Mouse (Mus musculus) forebrain, embryonic 14.5 days (tissue): ENCODE measurements at regions not wholly inside any gene's neighbourhood (a gene's known extent, or its start where the extent isn't known, plus 50 kb on each side); places are given as distances from the start of the nearest gene placed in this dataset.
A peak's percentile ranks its signal among the peaks of the same experiment; 100 is the strongest.

Experiments used
- ATAC-seq: fragments of 200-750 bp; cut with Nextera tagmentation; 2 replicates; pipeline ENCODE4 v1.8.0; 2017; ENCODE audit warnings: mild to moderate bottlenecking, moderate library complexity
- DNase-seq: peaks from one replicate; pipeline ENCODE4 v3.0.0-alpha.2; 2015; ENCODE audit warnings: low spot score
- H3K27ac ChIP-seq: fragments of 300-500 bp; sonication (generic); 2 replicates; pipeline ENCODE4 v1.5.1; 2014; ENCODE audit warnings: low read depth, mild to moderate bottlenecking, control low read depth, low read length, moderate library complexity
- H3K27me3 ChIP-seq: fragments of 300-500 bp; sonication (generic); replicated peaks from 2 replicates; pipeline ENCODE4 v1.6.1; 2014; ENCODE audit warnings: low read length, control low read depth, mixed read lengths; ENCODE audit not compliant: control insufficient read depth, insufficient read depth
- H3K36me3 ChIP-seq: fragments of 300-500 bp; sonication (generic); 2 replicates; pipeline ENCODE4 v1.6.1; 2014; ENCODE audit warnings: low read length, control low read depth; ENCODE audit not compliant: control insufficient read depth, insufficient read depth
- H3K4me1 ChIP-seq: fragments of 300-500 bp; sonication (generic); 2 replicates; pipeline ENCODE4 v1.6.1; 2014; ENCODE audit warnings: antibody characterized with exemption, low read length, control low read depth; ENCODE audit not compliant: control insufficient read depth, insufficient read depth
- H3K4me2 ChIP-seq: fragments of 300-500 bp; sonication (generic); 2 replicates; pipeline ENCODE4 v1.6.1; 2014; ENCODE audit warnings: mild to moderate bottlenecking, control low read depth, low read length
- H3K4me3 ChIP-seq: fragments of 300-500 bp; sonication (generic); 2 replicates; pipeline ENCODE4 v1.5.1; 2014; ENCODE audit warnings: low read depth, low read length, control low read depth
- H3K9ac ChIP-seq: fragments of 300-500 bp; sonication (generic); 2 replicates; pipeline ENCODE4 v1.6.1; 2014; ENCODE audit warnings: mild to moderate bottlenecking, low read length, control low read depth, moderate library complexity
- H3K9me3 ChIP-seq: fragments of 300-500 bp; sonication (generic); replicated peaks from 2 replicates; pipeline ENCODE4 v1.6.1; 2016; ENCODE audit warnings: low read length, control low read depth, mixed read lengths; ENCODE audit not compliant: control insufficient read depth
- WGBS: fragments of 180-500 bp; shearing (Covaris S2); extraction: QIAGEN DNeasy Blood & Tissue Kit; methylation state at CpG from one replicate; pipeline ENCODE4 v1.1.7; 2014; 5-methylcytosine and 5-hydroxymethylcytosine counted together

- H3K4me1 ChIP-seq = no peaks in the 10 kb centered on the region
- no peaks in the 10 kb centered on the region for H3K27me3 ChIP-seq
- DNase-seq (no peak), ATAC-seq (no peak)
- no peak overlapping the region for H3K27ac ChIP-seq
- no peak overlapping the region for H3K9ac ChIP-seq
- no peaks in the 10 kb centered on the region for H3K9me3 ChIP-seq
- no peak overlapping the region for H3K4me2 ChIP-seq
- H3K36me3 ChIP-seq = no peaks in the 10 kb centered on the region
- no peak overlapping the region for H3K4me3 ChIP-seq
- 95% methylated on average over 1 of the region's 1 CpGs for WGBS
Observed at GRCm38 (mm10) chr4:5379215-5379614, 586.1 kb upstream of the Impad1 start.

- Histone ChIP-seq H3K9me3 (no peaks in the 10 kb centered on the region), H3K27me3 (no peaks in the 10 kb centered on the region), H3K36me3 (no peaks in the 10 kb centered on the region), H3K4me3 (no peak overlapping the region), H3K9ac (no peak overlapping the region), H3K27ac (no peak overlapping the region), H3K4me2 (no peak overlapping the region), H3K4me1 (no peaks in the 10 kb centered on the region)
- DNase-seq = no peak
- 100% methylated on average over 1 of the region's 1 CpGs for WGBS
- no peak for ATAC-seq
Observed at GRCm38 (mm10) chr4:5358274-5358673, 565.1 kb upstream of the Impad1 start.

GRCm38 (mm10) chr4:5346226-5346625, 553.1 kb upstream of the Impad1 start:
- no peak for ATAC-seq
- Histone ChIP-seq H3K4me3 (no peak overlapping the region), H3K27me3 (no peaks in the 10 kb centered on the region), H3K9me3 (no peaks in the 10 kb centered on the region), H3K4me1 (no peaks in the 10 kb centered on the region), H3K36me3 (no peaks in the 10 kb centered on the region), H3K9ac (no peak overlapping the region), H3K27ac (no peak overlapping the region), H3K4me2 (no peak overlapping the region)
- 75% methylated on average over 3 of the region's 3 CpGs for WGBS
- DNase-seq = no peak

GRCm38 (mm10) chr4:5344739-5345138, 551.6 kb upstream of the Impad1 start:
- ATAC-seq = no peak
- no peak overlapping the region for H3K9ac ChIP-seq
- no peaks in the 10 kb centered on the region for H3K4me1 ChIP-seq
- no peak overlapping the region for H3K4me2 ChIP-seq
- no peak for DNase-seq
- no peaks in the 10 kb centered on the region for H3K27me3 ChIP-seq
- no peaks in the 10 kb centered on the region for H3K36me3 ChIP-seq
- no peak overlapping the region for H3K27ac ChIP-seq
- no peaks in the 10 kb centered on the region for H3K9me3 ChIP-seq
- 95% methylated on average over 4 of the region's 4 CpGs for WGBS
- no peak overlapping the region for H3K4me3 ChIP-seq

DNA sequence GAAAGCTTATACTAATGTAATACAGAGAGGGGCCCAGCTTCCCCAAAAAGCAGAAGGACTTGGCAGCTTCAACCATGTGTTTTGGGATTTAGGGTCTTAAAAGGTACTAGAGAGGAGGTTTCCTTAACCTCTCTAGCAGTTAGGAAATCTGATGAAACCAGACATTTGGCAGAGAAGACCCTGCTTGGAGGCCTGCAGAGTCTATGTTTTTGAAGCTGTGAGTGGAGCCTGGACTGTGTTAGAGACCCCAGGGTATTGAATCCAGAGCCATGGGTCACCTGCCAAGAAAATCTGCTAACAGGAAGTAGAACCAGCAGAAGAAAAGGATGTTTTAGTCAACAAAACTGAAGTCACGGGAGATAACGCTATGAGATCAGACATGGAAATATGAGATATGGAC, 551.2 kb upstream of the Impad1 start:
- H3K4me3 ChIP-seq = no peak overlapping the region
- H3K4me1 ChIP-seq = no peaks in the 10 kb centered on the region
- no peaks in the 10 kb centered on the region for H3K36me3 ChIP-seq
- H3K4me2 ChIP-seq = no peak overlapping the region
- WGBS = 91% methylated on average over 2 of the region's 2 CpGs
- ATAC-seq = no peak
- H3K27ac ChIP-seq = no peak overlapping the region
- no peak for DNase-seq
- H3K27me3 ChIP-seq = no peaks in the 10 kb centered on the region
- H3K9ac ChIP-seq = no peak overlapping the region
- no peaks in the 10 kb centered on the region for H3K9me3 ChIP-seq

- Histone ChIP-seq H3K9ac (no peak overlapping the region), H3K27me3 (no peaks in the 10 kb centered on the region), H3K4me3 (no peak overlapping the region), H3K9me3 (no peaks in the 10 kb centered on the region), H3K4me1 (no peaks in the 10 kb centered on the region), H3K4me2 (no peak overlapping the region), H3K36me3 (no peaks in the 10 kb centered on the region), H3K27ac (no peak overlapping the region)
- WGBS = 85% methylated on average over 4 of the region's 4 CpGs
- DNase-seq = no peak
- ATAC-seq = no peak
Observed at GRCm38 (mm10) chr4:5337158-5337896, 544.2 kb upstream of the Impad1 start.

GRCm38 (mm10) chr4:5335030-5335429, 541.9 kb upstream of the Impad1 start:
- Histone ChIP-seq H3K9me3 (no peaks in the 10 kb centered on the region), H3K4me3 (no peak overlapping the region), H3K9ac (no peak overlapping the region), H3K36me3 (no peaks in the 10 kb centered on the region), H3K27ac (no peak overlapping the region), H3K4me1 (no peaks in the 10 kb centered on the region), H3K27me3 (no peaks in the 10 kb centered on the region), H3K4me2 (no peak overlapping the region)
- ATAC-seq (no peak), DNase-seq (no peak)
- 93% methylated on average over 2 of the region's 2 CpGs for WGBS

GRCm38 (mm10) chr4:5328497-5329194, 535.5 kb upstream of the Impad1 start:
- H3K9ac ChIP-seq = no peak overlapping the region
- H3K9me3 ChIP-seq = no peaks in the 10 kb centered on the region
- ATAC-seq (no peak), DNase-seq (no peak)
- H3K4me3 ChIP-seq = no peak overlapping the region
- H3K36me3 ChIP-seq = no peaks in the 10 kb centered on the region
- no peak overlapping the region for H3K4me2 ChIP-seq
- 87% methylated on average over 5 of the region's 5 CpGs for WGBS
- no peaks in the 10 kb centered on the region for H3K4me1 ChIP-seq
- H3K27ac ChIP-seq = no peak overlapping the region
- H3K27me3 ChIP-seq = no peaks in the 10 kb centered on the region

DNA sequence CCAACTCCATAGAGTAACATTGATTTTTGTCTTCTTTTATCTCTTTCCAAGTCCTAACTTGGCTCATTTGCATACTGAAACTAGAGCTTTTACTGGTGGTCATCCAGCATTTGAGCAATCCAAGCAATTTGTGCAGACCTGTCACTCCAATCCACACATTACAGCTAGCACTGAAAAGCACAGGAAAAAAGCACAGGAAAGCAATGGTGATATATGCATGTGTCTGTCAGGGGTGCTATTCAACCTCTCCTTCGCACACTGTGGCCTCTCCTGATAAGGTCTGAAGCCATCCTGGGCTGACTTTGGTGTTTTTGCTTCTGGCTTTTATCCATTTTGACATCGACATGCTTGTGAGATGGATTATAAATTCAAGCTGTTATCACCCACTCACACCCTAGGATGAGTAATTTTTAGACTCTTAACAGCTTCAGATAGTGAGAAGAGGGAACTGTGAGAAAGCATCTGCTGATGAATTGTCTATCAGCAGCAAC, 534.1 kb upstream of the Impad1 start:
- Histone ChIP-seq H3K9ac (no peak overlapping the region), H3K27me3 (no peaks in the 10 kb centered on the region), H3K27ac (no peak overlapping the region), H3K4me2 (no peak overlapping the region), H3K4me1 (no peaks in the 10 kb centered on the region), H3K36me3 (no peaks in the 10 kb centered on the region), H3K9me3 (no peaks in the 10 kb centered on the region), H3K4me3 (no peak overlapping the region)
- ATAC-seq = peak; percentile 44; the same call in 1 of the 2 replicates
- WGBS = 62% methylated on average over 2 of the region's 2 CpGs
- DNase-seq = peak; percentile 42
